Mouse (Mus musculus): ENCODE results near the gene Cirbp. TPM values are rescaled to one million over a fixed set of nuclear protein-coding genes. Genes with fewer than 3 reads are reported as not detected.
A peak's percentile ranks its signal among the peaks of the same experiment; 100 is the strongest.
"Not testable (repeated sequence)": the region's sequence is repeated elsewhere in the genome, so short reads cannot be mapped to it uniquely, and the experiment has no call there.

Gene Cirbp
- polyA plus RNA-seq, 1 experiment, result 52.6 TPM

DNA sequence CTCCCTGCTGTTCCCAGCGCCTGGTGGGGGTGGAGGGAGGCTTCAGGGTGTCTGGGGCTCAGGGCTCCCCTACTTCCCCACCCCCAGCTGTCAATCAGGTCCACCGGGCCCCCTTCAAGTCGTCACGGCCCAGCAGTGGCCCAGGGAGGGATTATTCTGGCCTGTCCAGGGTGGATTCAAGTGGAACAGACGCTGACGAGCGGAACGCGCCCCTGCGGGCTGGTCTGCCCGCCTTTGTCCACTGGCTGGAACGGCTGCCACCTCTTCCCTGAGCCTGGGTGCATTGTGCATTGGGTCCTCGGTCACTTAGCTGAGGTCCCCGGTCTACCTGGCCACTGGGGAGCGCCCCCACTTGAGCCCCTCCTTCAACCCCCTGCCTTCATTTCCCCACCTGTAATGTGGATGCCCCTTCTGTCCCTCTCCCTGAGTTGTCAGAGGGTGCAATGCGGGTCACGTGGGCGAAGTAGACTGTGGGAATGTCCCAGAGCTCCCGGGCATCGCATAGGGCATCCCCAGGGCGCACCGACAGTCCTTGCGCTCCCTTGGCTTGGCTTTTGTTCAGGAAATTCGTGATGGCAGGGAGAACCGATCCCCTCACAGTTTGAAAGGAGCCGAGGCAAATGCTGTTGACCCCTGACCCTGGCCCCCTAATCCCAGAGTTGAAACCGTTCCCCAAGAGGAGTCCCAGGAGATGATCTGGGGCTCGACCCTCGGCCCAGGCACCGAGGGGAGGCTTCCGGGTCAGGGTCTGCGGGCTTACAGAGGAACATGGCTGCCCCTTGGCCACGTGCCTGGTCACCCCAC lies 31.2 kb downstream of the Cirbp start:
- no peak for DNase-seq (ENCODE audit: low read depth, low spot score)
- 79% methylated on average over 33 of the region's 33 CpGs for WGBS

DNA sequence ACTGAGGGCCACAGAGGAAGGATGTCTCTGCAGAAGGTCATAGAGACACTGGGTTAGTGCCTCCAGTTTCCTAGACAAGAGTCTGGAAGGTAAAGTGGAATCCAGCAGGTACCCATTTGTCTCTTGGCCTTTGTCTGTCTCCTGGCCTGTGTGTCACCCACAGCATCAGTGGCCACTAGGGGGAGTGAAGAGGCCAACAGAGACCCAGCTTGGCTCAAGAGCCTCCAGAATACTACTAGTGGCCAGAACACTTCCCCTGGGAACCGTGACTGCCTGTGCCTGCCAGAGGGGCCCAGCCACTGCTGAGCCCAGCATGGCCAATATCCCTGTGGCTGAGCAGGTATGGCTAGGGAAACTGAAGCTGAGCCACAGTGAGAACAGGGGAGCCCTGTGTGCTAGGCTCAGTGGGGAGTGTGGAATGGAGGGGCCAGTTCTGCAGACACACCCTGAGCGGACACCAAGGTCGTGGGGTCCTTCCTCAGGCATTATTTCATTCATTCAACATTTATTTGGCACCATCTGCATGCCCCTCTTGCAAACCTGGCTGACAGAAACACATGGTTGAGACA lies 33.7 kb downstream of the Cirbp start:
- DNase-seq (ENCODE audit: low read depth, low spot score), result peak; percentile 58

GRCm38 (mm10) chr10:80200485-80200884 lies 34.7 kb downstream of the Cirbp start:
- 79% methylated on average over 6 of the region's 6 CpGs for WGBS
- no peak for DNase-seq (ENCODE audit: low read depth, low spot score)

More for the DNA sequence above, 33.7 kb downstream of the Cirbp start:
- WGBS, result 46% methylated on average over 3 of the region's 3 CpGs

DNA sequence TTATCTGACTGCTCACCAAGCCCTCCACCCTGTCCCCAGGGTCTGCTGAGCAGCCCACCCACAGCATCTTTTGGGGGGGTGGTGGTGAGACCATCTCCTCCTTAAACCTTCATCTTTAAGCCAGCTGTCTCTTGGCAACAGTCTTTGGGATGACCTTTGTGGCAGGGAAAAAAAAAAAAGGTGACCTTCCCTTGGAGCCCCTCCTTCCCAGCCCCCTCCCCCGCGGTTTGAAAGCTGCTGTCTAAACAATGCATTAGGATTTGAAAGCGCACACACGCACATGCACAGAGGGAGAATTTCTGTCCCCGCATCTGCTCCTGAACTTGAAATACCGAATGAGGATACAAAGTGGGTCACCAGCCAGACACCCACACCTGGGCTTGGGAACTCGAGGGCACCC lies 38.3 kb downstream of the Cirbp start:
- DNase-seq (ENCODE audit: low read depth, low spot score), result no peak
- WGBS, result 47% methylated on average over 7 of the region's 7 CpGs

GRCm38 (mm10) chr10:80207201-80207600 lies 41.4 kb downstream of the Cirbp start:
- DNase-seq (ENCODE audit: low read depth, low spot score), result no peak

DNA sequence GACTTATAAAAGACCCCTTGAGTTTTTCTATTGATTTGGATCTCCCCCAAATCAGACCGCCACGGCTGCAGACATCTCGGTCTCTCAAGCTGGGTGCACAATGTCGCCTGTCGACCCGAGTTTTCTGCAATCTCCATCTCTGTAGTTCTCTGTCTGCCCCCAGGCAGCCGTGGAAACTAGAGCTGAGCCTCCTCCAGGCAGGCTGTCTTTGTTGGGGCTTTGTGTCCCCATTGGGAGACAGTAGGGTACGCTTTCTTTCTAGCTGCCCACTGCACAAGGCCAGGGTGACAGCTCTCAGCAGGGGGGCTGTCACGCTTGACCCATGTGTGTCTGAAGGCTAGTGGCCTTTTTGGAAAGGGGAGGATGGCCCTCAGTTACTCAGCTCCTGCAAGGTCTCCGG lies 41.9 kb downstream of the Cirbp start:
- DNase-seq (ENCODE audit: low read depth, low spot score), result no peak
- WGBS, result 87% methylated on average over 10 of the region's 10 CpGs

More at GRCm38 (mm10) chr10:80207201-80207600, 41.4 kb downstream of the Cirbp start:
- 90% methylated on average over 1 of the region's 1 CpGs for WGBS

GRCm38 (mm10) chr10:80208248-80208647 lies 42.5 kb downstream of the Cirbp start:
- WGBS, result 75% methylated on average over 4 of the region's 4 CpGs
- no peak for DNase-seq (ENCODE audit: low read depth, low spot score)

DNA sequence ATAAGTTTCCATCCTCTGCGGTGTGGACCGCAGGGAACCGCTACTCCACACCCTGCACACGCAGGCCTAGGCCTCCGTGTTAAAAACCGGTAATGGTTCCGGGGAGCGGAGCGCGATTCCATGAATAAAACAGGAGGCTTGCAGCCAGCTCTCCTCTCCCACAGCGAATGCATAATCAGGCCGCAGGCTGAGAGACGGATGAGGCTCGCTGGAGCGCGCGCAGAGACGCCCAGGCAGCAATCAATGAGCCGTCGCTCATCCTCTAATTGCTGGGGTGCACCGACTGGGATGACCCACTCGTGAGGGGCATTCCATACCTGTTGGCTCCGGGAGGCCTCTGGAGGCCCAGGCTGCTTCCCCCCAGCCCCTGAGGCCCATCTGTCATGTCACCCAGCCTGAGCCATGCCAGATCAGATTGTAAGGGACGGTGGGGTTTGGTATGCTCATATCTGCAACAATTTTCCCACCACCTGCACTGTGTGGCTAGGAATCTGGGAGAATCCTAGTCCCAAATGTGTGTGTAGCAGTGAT lies 43.1 kb downstream of the Cirbp start:
- no peak for DNase-seq (ENCODE audit: low read depth, low spot score)
- WGBS, result 46% methylated on average over 24 of the region's 24 CpGs

- not testable (repeated sequence) for DNase-seq (ENCODE audit: low read depth, low spot score)
- 68% methylated on average over 7 of the region's 7 CpGs for WGBS
Measured at GRCm38 (mm10) chr10:80211547-80212103, 45.8 kb downstream of the Cirbp start.

DNA sequence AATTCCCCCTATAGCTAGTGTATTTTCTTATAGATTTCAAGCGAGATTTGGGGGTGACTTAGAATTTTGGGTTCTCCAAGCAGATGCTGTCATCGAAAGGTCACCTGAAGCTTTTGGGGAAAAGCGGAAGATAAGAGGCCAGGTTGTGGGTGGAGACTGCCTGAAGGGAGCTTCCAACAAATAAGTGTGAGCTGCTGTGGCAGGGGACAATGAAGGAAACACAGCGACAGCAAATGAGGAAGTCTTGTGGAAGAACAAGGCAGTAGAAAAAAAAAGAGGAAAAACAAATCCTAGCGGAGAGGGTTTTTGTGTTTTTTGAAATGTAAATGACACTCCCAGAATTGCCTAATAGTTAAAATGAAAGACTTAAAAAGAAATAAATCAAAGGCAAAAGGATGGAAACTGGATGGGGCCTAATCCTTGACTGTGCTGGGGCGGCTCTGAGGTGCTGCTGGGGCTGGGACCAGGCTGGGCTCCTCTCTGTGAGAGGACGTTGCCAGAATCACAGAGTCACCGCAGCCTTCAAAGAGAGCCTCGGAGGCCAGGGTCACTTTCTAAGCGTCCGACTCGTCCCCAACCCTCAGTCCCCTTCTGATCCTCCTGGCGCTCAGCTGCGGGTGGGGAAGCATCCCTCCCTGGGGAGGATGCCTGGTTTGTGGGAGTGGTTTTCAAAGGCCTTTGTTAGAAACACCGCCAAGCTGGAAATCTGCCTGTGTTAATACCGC lies 49.4 kb downstream of the Cirbp start:
- 52% methylated on average over 16 of the region's 16 CpGs for WGBS
- no peak for DNase-seq (ENCODE audit: low read depth, low spot score)

DNA sequence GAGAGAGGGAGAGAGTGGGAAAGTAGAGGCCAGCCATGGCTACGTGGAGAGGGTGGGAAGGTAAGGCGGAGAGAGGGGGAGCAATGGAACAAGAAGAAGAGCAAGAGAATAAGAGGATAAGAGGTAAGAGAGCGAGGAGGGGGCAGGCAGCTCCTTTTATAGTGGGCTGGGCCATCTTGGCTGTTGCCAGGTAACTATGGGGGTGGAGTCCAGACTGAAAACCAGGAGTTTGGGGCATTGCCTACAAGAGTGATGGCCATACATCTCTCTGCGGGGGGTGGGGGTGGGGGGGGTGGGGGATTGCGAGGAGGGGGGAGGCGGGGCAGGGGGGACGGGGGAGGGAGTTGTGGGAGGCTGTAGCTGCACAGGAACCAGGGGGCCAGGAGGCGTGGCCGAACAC lies 54.9 kb downstream of the Cirbp start:
- no peak for DNase-seq (ENCODE audit: low read depth, low spot score)

More for the DNA sequence above, 54.9 kb downstream of the Cirbp start:
- WGBS, result 59% methylated on average over 7 of the region's 9 CpGs

Other genes with a start within 250 kb of the Cirbp start
- 1.9 and 3.0 TPM in 2 replicates for gene Kiss1r, start 249.0 kb upstream of the Cirbp start, polyA plus RNA-seq (2012; rRNA removed)
- gene R3hdm4, start 244.8 kb upstream of the Cirbp start, polyA plus RNA-seq (2012; rRNA removed), result 92.4 and 94.6 TPM in 2 replicates
- gene Arid3a, start 238.9 kb upstream of the Cirbp start, polyA plus RNA-seq (2012; rRNA removed), result 3.6 and 9.1 TPM in 2 replicates
- gene Wdr18, start 205.8 kb upstream of the Cirbp start, polyA plus RNA-seq (2012; rRNA removed), result 29.6 and 40.8 TPM in 2 replicates
- not detected in 2 replicates for gene Grin3b, start 195.3 kb upstream of the Cirbp start, polyA plus RNA-seq (2012; rRNA removed)
- gene Tmem259, start 181.7 kb upstream of the Cirbp start, polyA plus RNA-seq (2012; rRNA removed), result 194 and 223 TPM in 2 replicates
- gene Cnn2, start 177.4 kb upstream of the Cirbp start, polyA plus RNA-seq (2012; rRNA removed), result 49.1 and 56.1 TPM in 2 replicates
- 17.3 and 24.5 TPM in 2 replicates for gene Abca7, start 169.5 kb upstream of the Cirbp start, polyA plus RNA-seq (2012; rRNA removed)
- 33.5 and 42.4 TPM in 2 replicates for gene Arhgap45, start 149.3 kb upstream of the Cirbp start, polyA plus RNA-seq (2012; rRNA removed)
- 146 and 172 TPM in 2 replicates for gene Polr2e, start 126.2 kb upstream of the Cirbp start, polyA plus RNA-seq (2012; rRNA removed)
- 282 and 473 TPM in 2 replicates for gene Gpx4, start 118.8 kb upstream of the Cirbp start, polyA plus RNA-seq (2012; rRNA removed)
- gene Sbno2, start 60.4 kb upstream of the Cirbp start, polyA plus RNA-seq (2012; rRNA removed), result 67.2 and 91.7 TPM in 2 replicates
- 112 and 115 TPM in 2 replicates for gene Stk11, start 50.2 kb upstream of the Cirbp start, polyA plus RNA-seq (2012; rRNA removed)
- gene Atp5d, start 27.4 kb upstream of the Cirbp start, polyA plus RNA-seq (2012; rRNA removed), result 1,215 and 1,440 TPM in 2 replicates
- gene Cbarp, start 25.1 kb upstream of the Cirbp start, polyA plus RNA-seq (2012; rRNA removed), result 5.0 TPM in 2 replicates
- gene Midn, start 17.7 kb upstream of the Cirbp start, polyA plus RNA-seq (2012; rRNA removed), result 62.7 and 89.3 TPM in 2 replicates
- 15.9 and 18.2 TPM in 2 replicates for gene 1600002K03Rik, start 7.0 kb downstream of the Cirbp start, polyA plus RNA-seq (2012; rRNA removed)
- gene Efna2, start 13.5 kb downstream of the Cirbp start, polyA plus RNA-seq (2012; rRNA removed), result 0.95 and 1.1 TPM in 2 replicates
- gene Mum1, start 60.4 kb downstream of the Cirbp start, polyA plus RNA-seq (2012; rRNA removed), result 24.7 and 28.6 TPM in 2 replicates
- gene Ndufs7, start 83.1 kb downstream of the Cirbp start, polyA plus RNA-seq (2012; rRNA removed), result 553 and 570 TPM in 2 replicates
- gene Gamt, start 95.0 kb downstream of the Cirbp start, polyA plus RNA-seq (2012; rRNA removed), result 9.4 and 10.5 TPM in 2 replicates
- 52.1 and 67.7 TPM in 2 replicates for gene Dazap1, start 95.5 kb downstream of the Cirbp start, polyA plus RNA-seq (2012; rRNA removed)
- 1,621 and 1,622 TPM in 2 replicates for gene Rps15, start 126.5 kb downstream of the Cirbp start, polyA plus RNA-seq (2012; rRNA removed)
- 0.41 and 0.45 TPM in 2 replicates for gene Apc2, start 130.0 kb downstream of the Cirbp start, polyA plus RNA-seq (2012; rRNA removed)
- gene 2310011J03Rik, start 154.6 kb downstream of the Cirbp start, polyA plus RNA-seq (2012; rRNA removed), result 69.0 and 72.5 TPM in 2 replicates
- 8.2 and 15.5 TPM in 2 replicates for gene Pcsk4, start 163.5 kb downstream of the Cirbp start, polyA plus RNA-seq (2012; rRNA removed)
- 50.1 and 127 TPM in 2 replicates for gene Reep6, start 164.0 kb downstream of the Cirbp start, polyA plus RNA-seq (2012; rRNA removed)
- gene Adamtsl5, start 182.4 kb downstream of the Cirbp start, polyA plus RNA-seq (2012; rRNA removed), result 40.5 and 73.6 TPM in 2 replicates
- gene Plk5, start 190.5 kb downstream of the Cirbp start, polyA plus RNA-seq (2012; rRNA removed), result 0.68 and 2.8 TPM in 2 replicates
- gene Mex3d, start 221.7 kb downstream of the Cirbp start, polyA plus RNA-seq (2012; rRNA removed), result 5.7 and 7.6 TPM in 2 replicates
- 104 and 116 TPM in 2 replicates for gene Mbd3, start 233.6 kb downstream of the Cirbp start, polyA plus RNA-seq (2012; rRNA removed)
- gene Uqcr11, start 240.8 kb downstream of the Cirbp start, polyA plus RNA-seq (2012; rRNA removed), result 2,454 and 2,475 TPM in 2 replicates